Mouse (Mus musculus) limb, embryonic 10.5 days (tissue): ENCODE measurements around the gene Tmem151b. TPM values are rescaled to one million over a fixed set of nuclear protein-coding genes. Genes with fewer than 3 reads are reported as not detected.

Experiments
- DNase-seq: peaks from one replicate; pipeline ENCODE4 v3.0.0-alpha.2; 2017; ENCODE audit warnings: low spot score
- H3K27ac ChIP-seq: fragments of 300-500 bp; sonication (generic); 2 replicates; pipeline ENCODE4 v1.5.1; 2016; ENCODE audit warnings: mild to moderate bottlenecking
- H3K27me3 ChIP-seq: fragments of 300-500 bp; sonication (generic); 2 replicates; pipeline ENCODE4 v1.6.1; 2016; ENCODE audit warnings: low read depth, mild to moderate bottlenecking; ENCODE audit not compliant: poor library complexity, severe bottlenecking
- H3K36me3 ChIP-seq: fragments of 300-500 bp; sonication (generic); 2 replicates; pipeline ENCODE4 v1.6.1; 2016; ENCODE audit warnings: mild to moderate bottlenecking, moderate library complexity
- H3K4me1 ChIP-seq: fragments of 300-500 bp; sonication (generic); 2 replicates; pipeline ENCODE4 v1.6.1; 2016
- H3K4me3 ChIP-seq: fragments of 300-500 bp; sonication (generic); 2 replicates; pipeline ENCODE4 v1.5.1; 2016; ENCODE audit warnings: mild to moderate bottlenecking, moderate library complexity
- H3K9me3 ChIP-seq: fragments of 300-500 bp; sonication (generic); replicated peaks from 2 replicates; pipeline ENCODE4 v1.6.1; 2016; ENCODE audit warnings: mild to moderate bottlenecking
- WGBS: fragments of 180-500 bp; shearing (Covaris S2); methylation state at CpG from one replicate; pipeline ENCODE4 v1.1.7; 2016; 5-methylcytosine and 5-hydroxymethylcytosine counted together
- polyA plus RNA-seq: library from polyadenylated mRNA; unstranded; fragments of >200 nt; fragmentation: Nextera tagmentation; extraction: Ambion mirVana; gene quantifications from 2 replicates; pipeline ENCODE4 v1.2.1, GENCODE M21; 2016

Tmem151b gene
- 4.1 and 6.8 TPM in 2 replicates for polyA plus RNA-seq

GRCm38 (mm10) chr17:45549617-45550181 lies at the start of gene Tmem151b:
Tmem151b (minus strand) TSS chr17:45549677.
- Histone ChIP-seq H3K36me3 (peaks cover 10% of the 10 kb centered on the region), H3K4me1 (peaks cover 45% of the 10 kb centered on the region), H3K27me3 (peaks cover 78% of the 10 kb centered on the region)

GRCm38 (mm10) chr17:45598891-45599290 lies 49.4 kb upstream of the Tmem151b start:
- Histone ChIP-seq H3K36me3 (no peaks in the 10 kb centered on the region), H3K27me3 (peaks cover 74% of the 10 kb centered on the region), H3K27ac (no peak overlapping the region), H3K4me3 (peak overlapping the region; percentile 54; the same call in 1 of the 2 replicates), H3K9me3 (no peaks in the 10 kb centered on the region), H3K4me1 (peaks cover 77% of the 10 kb centered on the region)
- no peak for DNase-seq
- WGBS, result 65% methylated on average over 3 of the region's 3 CpGs

More at GRCm38 (mm10) chr17:45549617-45550181, at the start of gene Tmem151b:
- under 1% methylated on average over 19 of the region's 29 CpGs for WGBS
- H3K9me3 ChIP-seq, result no peaks in the 10 kb centered on the region
- H3K4me3 ChIP-seq, result peak within 1 kb of the TSS; percentile 96
- peak within 1 kb of the TSS; percentile 98 for H3K27ac ChIP-seq
- peak; percentile 83 for DNase-seq

- Histone ChIP-seq H3K36me3 (no peaks in the 10 kb centered on the region), H3K27ac (no peak overlapping the region), H3K27me3 (peaks cover 79% of the 10 kb centered on the region), H3K4me3 (no peak overlapping the region), H3K9me3 (no peaks in the 10 kb centered on the region), H3K4me1 (peaks cover 83% of the 10 kb centered on the region)
- DNase-seq, result no peak
- WGBS, result 85% methylated on average over 2 of the region's 2 CpGs
Observed at GRCm38 (mm10) chr17:45598376-45598775, 48.9 kb upstream of the Tmem151b start.

GRCm38 (mm10) chr17:45597787-45598186 lies 48.3 kb upstream of the Tmem151b start:
- Histone ChIP-seq H3K4me1 (peaks cover 88% of the 10 kb centered on the region), H3K36me3 (no peaks in the 10 kb centered on the region), H3K9me3 (no peaks in the 10 kb centered on the region), H3K27ac (no peak overlapping the region), H3K27me3 (peaks cover 85% of the 10 kb centered on the region), H3K4me3 (no peak overlapping the region)
- 44% methylated on average over 3 of the region's 3 CpGs for WGBS
- peak; percentile 51 for DNase-seq

- peak; percentile 67 for DNase-seq
- H3K27ac ChIP-seq, result peak overlapping the region; percentile 54
- H3K4me1 ChIP-seq, result peaks cover 92% of the 10 kb centered on the region
- no peak overlapping the region for H3K4me3 ChIP-seq
- peaks cover 87% of the 10 kb centered on the region for H3K27me3 ChIP-seq
- 30% methylated on average over 11 of the region's 11 CpGs for WGBS
- H3K9me3 ChIP-seq, result no peaks in the 10 kb centered on the region
- no peaks in the 10 kb centered on the region for H3K36me3 ChIP-seq
Observed at GRCm38 (mm10) chr17:45596631-45597396, 47.3 kb upstream of the Tmem151b start.

- DNase-seq, result no peak
- H3K27me3 ChIP-seq, result peaks cover 82% of the 10 kb centered on the region
- H3K27ac ChIP-seq, result peak overlapping the region; percentile 81
- WGBS, result 4% methylated on average over 23 of the region's 23 CpGs
- peak overlapping the region; percentile 63 for H3K4me3 ChIP-seq
- H3K4me1 ChIP-seq, result peaks cover 92% of the 10 kb centered on the region
- H3K9me3 ChIP-seq, result no peaks in the 10 kb centered on the region
- no peaks in the 10 kb centered on the region for H3K36me3 ChIP-seq
Observed at GRCm38 (mm10) chr17:45595736-45596390, 46.4 kb upstream of the Tmem151b start.

GRCm38 (mm10) chr17:45594881-45595735 lies 45.6 kb upstream of the Tmem151b start:
- no peaks in the 10 kb centered on the region for H3K36me3 ChIP-seq
- WGBS, result 1% methylated on average over 58 of the region's 58 CpGs
- DNase-seq, result peak; percentile 85
- H3K27me3 ChIP-seq, result peaks cover 74% of the 10 kb centered on the region
- H3K27ac ChIP-seq, result peak overlapping the region; percentile 81
- H3K4me3 ChIP-seq, result peak overlapping the region; percentile 63
- H3K4me1 ChIP-seq, result peaks cover 92% of the 10 kb centered on the region
- no peaks in the 10 kb centered on the region for H3K9me3 ChIP-seq

- Histone ChIP-seq H3K27ac (no peak overlapping the region), H3K9me3 (no peaks in the 10 kb centered on the region), H3K4me1 (peaks cover 84% of the 10 kb centered on the region), H3K36me3 (peaks cover 6% of the 10 kb centered on the region), H3K27me3 (peaks cover 65% of the 10 kb centered on the region), H3K4me3 (peak overlapping the region; percentile 63)
- WGBS, result 49% methylated on average over 8 of the region's 8 CpGs
- DNase-seq, result no peak
Observed at GRCm38 (mm10) chr17:45594195-45594594, 44.7 kb upstream of the Tmem151b start.

- DNase-seq, result no peak
- Histone ChIP-seq H3K27me3 (peaks cover 59% of the 10 kb centered on the region), H3K4me3 (peak overlapping the region; percentile 63; the same call in 1 of the 2 replicates), H3K4me1 (peaks cover 80% of the 10 kb centered on the region), H3K27ac (peak overlapping the region; percentile 34; the same call in 1 of the 2 replicates), H3K36me3 (peaks cover 13% of the 10 kb centered on the region), H3K9me3 (no peaks in the 10 kb centered on the region)
- WGBS, result 24% methylated on average over 8 of the region's 8 CpGs
Observed at GRCm38 (mm10) chr17:45593479-45593878, 44.0 kb upstream of the Tmem151b start.

GRCm38 (mm10) chr17:45592606-45593431 lies 43.3 kb upstream of the Tmem151b start:
- Histone ChIP-seq H3K27ac (peak overlapping the region; percentile 72; the same call in 1 of the 2 replicates), H3K36me3 (peaks cover 18% of the 10 kb centered on the region), H3K27me3 (peaks cover 57% of the 10 kb centered on the region), H3K9me3 (no peaks in the 10 kb centered on the region), H3K4me1 (peaks cover 74% of the 10 kb centered on the region), H3K4me3 (peak overlapping the region; percentile 63; the same call in 1 of the 2 replicates)
- 59% methylated on average over 8 of the region's 8 CpGs for WGBS
- DNase-seq, result no peak

GRCm38 (mm10) chr17:45591701-45592605 lies 42.5 kb upstream of the Tmem151b start:
- Histone ChIP-seq H3K36me3 (peaks cover 24% of the 10 kb centered on the region), H3K27me3 (peaks cover 55% of the 10 kb centered on the region), H3K9me3 (no peaks in the 10 kb centered on the region), H3K4me3 (no peak overlapping the region), H3K27ac (peak overlapping the region; percentile 72; the same call in 1 of the 2 replicates), H3K4me1 (peaks cover 67% of the 10 kb centered on the region)
- DNase-seq, result no peak
- 52% methylated on average over 16 of the region's 16 CpGs for WGBS
